Mouse (Mus musculus) heart, postnatal 0 days (tissue): ENCODE measurements around the gene Cav1.

Experiments used
- CTCF ChIP-seq: IDR thresholded peaks from 2 replicates; pipeline ENCODE4 v1.5.1; 2016; ENCODE audit warnings: antibody characterized with exemption, control low read depth, low read depth
- EP300 ChIP-seq: IDR thresholded peaks from 2 replicates; pipeline ENCODE4 v1.6.1; 2016; ENCODE audit warnings: antibody characterized with exemption, low read depth

- peak; percentile 56 for TF ChIP-seq CTCF
- no peak for TF ChIP-seq EP300
Measured at GRCm38 (mm10) chr6:17362771-17363170, 56.6 kb downstream of the Cav1 start.
